Mouse (Mus musculus) urinary bladder, postnatal 25 days (tissue): ENCODE data around the gene Gm44965.
"Not testable (repeated sequence)": the region's sequence is repeated elsewhere in the genome, so short reads cannot be mapped to it uniquely, and the experiment has no call there.

Experiments used
- DNase-seq: peaks from one replicate; pipeline ENCODE4 v3.0.0; 2022; ENCODE audit warnings: low spot score

The Gm44965 gene

DNA sequence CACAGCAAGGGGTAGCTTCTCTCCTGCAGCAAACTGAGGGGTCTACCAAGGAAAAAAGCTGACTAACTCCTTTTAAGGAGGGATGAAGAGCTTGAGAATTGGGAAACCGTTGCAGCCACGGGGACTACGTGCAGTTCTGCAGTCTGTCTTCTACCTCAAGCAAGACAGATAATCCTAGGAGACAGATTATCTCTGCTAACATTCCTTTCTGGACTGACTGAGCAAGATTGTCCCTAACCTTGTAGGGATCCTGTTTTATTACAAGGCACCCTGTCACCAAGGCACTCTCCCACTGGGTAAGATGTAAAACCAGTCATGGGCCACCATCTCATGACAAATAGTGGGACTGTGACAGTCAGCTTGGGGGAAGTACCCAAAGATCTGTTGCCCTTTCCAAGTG lies 12.5 kb upstream of the Gm44965 start:
- no peak for DNase-seq

DNA sequence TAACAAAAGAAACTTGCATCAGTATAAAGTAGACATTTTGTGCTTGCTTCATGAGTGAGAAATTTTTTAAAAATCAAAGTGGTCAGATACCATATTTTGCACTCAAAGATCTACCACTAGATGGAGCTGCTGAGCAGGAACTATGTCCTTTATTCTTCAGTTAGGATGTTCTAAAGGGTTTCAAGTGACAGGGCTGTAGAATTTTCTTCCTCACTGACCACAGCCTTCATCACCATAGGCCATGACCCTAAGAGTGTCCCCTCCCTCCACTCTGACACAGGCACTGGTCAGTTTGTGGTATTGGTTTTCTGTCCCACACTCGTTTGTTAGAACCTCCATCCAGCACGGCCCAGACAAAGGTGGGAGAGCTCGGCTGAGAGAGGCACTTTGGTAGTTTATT lies 11.7 kb upstream of the Gm44965 start:
- no peak for DNase-seq

- no peak for DNase-seq
Measured at GRCm38 (mm10) chr6:48589194-48589750, 4.5 kb upstream of the Gm44965 start, which contains the start of gene Gm45021. Gene Gm45021, plus strand, starts transcription at chr6:48589610.

- DNase-seq: no peak
Measured at GRCm38 (mm10) chr6:48591221-48591845, 2.4 kb upstream of the Gm44965 start.

GRCm38 (mm10) chr6:48591871-48592270 lies 1.9 kb upstream of the Gm44965 start:
- no peak for DNase-seq

- DNase-seq: peak; percentile 43
Measured at GRCm38 (mm10) chr6:48594043-48594738, 450 bp downstream of the Gm44965 start.

- DNase-seq: no peak
Measured at GRCm38 (mm10) chr6:48595278-48595677, 1.5 kb downstream of the Gm44965 start.

DNA sequence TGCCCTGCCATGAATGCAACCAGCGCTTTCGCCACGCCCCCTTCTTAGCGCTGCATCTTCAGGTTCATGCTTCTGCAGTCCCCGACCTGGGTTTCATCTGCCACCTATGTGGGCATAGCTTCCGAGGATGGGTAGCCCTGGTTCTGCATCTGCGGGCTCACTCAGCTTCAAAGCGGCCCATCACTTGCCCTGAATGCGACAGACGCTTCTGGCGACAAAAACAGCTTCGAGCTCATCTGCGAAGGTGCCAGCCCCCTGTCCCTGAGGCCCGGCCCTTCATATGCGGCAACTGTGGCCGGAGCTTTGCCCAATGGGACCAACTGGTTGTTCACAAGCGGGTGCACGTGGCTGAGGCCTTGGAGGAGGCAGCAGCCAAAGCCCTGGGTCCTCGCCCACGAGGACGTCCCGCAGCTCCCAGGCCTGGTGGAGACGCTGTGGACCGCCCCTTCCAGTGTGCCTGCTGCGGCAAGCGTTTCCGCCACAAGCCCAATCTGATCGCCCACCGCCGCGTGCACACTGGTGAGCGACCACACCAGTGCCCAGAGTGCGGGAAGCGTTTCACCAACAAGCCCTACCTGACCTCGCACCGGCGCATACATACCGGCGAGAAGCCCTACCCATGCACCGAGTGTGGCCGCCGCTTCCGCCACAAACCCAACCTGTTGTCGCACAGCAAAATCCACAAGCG lies 2.9 kb downstream of the Gm44965 start:
- no peak for DNase-seq

- no peak for DNase-seq
Measured at GRCm38 (mm10) chr6:48597233-48597625, 3.5 kb downstream of the Gm44965 start.

DNA sequence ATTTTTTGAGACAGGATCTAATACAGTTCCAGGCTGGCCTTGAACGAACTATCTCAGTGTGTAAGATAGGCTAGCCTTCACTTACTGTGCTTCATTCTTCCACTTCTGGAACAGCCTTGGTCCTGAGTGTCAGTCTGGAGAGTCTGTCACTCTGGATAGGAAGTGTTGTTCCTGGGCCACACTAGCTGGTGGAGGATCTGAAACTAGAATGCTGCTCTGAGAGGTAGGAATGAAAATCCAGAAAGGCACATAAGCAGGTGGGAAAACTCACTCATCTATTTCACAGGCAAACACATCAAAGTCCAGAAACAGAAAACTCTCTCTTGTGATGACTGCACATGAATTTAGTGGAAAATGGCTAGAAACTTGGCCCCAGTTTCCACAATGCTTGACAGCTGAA lies 6.9 kb downstream of the Gm44965 start:
- DNase-seq: no peak

DNA sequence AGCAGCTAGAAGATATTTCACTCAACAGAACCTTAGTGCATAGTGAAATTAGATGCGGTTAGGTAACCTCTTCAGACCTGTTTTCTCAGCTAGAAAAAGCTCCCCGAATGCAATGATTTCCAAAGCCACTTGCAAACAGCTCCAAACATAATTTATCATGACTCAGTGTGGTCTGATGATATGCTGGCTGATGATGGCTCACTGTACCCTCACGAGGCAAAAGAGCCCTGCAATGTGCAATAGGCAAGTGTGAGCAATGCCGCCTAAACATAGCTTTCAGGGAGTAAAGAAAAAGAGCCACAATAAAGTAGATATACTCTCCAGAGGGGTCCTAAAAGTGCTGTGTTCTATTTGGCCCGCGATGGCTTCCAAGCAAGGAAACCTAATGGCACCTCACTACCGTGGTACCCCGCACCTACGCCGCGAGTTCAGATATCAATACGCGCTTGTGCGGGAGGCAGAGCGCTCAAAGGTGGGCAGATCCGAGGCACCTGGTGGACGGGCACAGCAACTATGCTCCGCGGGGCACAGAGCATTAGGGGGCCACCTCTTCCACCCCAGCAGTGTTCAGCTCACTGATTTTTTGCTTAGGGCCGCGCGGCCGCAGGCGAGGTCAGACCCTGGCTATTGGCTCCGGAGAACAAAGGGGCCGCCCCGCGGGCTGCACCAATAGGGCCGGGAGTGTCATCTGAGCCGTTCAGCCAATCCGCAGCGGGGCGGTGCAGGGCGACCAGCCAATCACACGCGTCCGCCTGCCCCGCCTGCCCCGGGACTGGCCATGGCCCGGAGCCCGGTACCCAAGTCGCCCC lies 7.7 kb downstream of the Gm44965 start, which contains the start of gene Zfp775:
TSS of gene Zfp775 (plus strand) at position 793 of the 809 bp plus-strand sequence.
- peak; percentile 92 for DNase-seq

- peak; percentile 27 for DNase-seq
Measured at GRCm38 (mm10) chr6:48602080-48602741, 8.5 kb downstream of the Gm44965 start.

DNA sequence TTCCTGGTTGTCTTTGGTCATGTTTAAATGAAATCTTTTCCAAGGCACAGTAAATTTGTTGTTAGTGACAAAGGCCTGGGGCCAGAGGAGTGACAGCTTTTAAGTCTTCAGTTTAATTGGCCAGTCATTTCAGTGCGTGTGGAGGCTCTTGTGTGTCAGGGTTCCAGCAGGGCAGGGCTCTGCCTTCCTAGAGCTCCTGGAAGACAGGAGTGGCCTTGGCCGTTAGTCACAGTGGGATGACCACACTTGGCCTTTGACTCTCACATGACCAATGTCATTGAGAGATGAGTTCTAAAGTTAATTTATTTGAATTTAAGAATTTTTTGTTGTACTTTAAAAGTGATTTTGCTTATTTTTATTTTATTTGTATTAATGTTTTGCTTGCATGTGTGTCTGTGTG lies 14.4 kb downstream of the Gm44965 start:
- no peak for DNase-seq

DNA sequence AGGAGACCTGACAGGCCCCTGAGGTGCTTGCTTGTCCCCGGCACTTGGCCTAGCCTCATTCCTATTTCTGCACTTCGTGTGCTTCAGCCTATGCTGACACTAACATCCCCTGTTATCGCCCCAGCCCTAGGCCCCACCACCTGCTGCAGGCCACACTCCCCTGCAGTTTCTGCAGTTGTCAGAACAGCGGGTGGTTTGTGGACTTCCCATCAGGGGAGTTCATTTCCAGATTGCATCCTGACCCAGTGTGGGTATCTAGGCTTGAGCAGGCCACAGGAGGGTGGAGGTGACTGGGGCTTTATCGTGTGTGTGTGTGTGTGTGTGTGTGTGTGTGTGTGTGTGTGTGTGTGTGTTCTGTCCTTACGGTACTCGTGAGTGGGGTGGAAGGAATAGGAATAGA lies 15.8 kb downstream of the Gm44965 start:
- DNase-seq: no peak

DNA sequence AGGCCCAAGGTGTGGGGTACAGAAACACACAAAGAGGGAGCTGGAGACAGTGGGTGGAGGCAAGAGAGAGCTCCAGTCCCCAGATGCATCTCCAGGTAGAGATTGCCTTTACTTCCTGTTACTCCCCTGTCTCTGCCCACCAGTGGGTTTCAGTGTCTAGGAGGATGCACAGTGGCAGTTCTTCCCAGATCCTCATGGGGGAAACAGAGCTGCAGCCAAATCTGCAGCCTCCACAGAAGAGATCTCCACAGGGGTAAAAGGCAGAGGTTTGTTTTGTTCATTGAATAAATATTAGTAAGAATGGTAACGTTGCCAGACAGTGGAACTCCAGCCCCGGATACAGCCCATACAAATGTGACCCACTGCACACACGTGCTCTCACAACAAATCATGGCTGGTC lies 16.9 kb downstream of the Gm44965 start:
- DNase-seq: no peak

DNA sequence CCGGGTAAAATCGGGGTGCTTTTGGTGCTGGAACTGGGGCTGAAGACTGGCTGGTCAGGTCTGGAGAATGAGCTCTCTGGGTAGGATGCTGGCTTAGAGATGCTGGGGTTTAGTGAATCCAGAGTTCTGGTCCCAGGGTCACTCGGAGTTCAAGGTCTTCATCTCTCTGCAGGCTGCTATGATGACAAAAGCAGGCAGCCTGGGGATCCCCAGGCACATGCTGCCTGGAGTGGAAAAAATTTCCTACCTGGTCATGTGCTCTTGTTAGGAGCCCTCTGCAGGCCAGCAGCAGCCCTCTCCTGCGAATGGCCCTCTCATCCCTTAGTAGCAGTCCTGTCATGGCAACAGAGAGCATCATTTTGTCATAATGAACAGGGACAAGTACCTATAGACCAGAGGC lies 19.7 kb downstream of the Gm44965 start:
- no peak for DNase-seq

DNA sequence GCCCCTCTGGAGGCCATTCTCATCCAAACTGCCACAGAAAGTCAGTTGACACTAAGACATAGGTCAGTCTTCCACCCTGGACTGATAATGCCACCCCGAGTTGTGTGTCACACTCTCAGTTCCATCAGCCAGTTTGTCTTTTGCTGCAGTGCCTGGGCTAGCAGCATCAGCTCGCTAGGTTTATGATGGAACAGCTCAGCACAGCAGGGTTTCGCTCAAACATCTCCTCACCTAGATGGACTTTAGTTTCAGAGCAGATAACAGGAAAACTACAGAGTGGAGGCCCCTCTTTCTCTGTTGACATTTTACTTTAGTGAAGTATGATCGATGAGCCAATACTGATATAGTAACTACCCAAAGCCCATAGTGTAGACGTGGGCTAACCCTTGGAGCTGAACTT lies 21.0 kb downstream of the Gm44965 start:
- no peak for DNase-seq

- no peak for DNase-seq
Measured at GRCm38 (mm10) chr6:48620031-48620430, 26.3 kb downstream of the Gm44965 start.

GRCm38 (mm10) chr6:48622186-48622843 lies 28.6 kb downstream of the Gm44965 start:
- DNase-seq: not testable (repeated sequence)

DNA sequence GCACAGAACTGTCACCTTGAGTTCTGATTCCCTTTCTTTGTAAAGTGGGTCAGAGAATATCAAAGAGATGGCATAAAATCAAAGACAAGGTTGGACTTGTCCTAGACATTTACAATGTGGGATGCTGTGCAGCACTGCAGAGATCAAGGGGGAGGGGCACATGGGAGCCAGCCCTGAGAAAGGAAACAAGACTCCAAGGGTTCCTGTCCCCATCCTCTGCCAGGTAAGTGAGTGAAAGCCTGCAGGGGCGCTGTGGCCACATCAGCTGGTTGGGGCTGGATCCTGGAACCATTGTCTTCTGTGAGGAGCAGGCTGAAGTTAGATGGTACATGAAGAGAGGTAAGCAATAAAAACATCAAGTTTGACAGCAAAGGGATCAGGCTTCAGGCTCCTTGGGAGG lies 29.7 kb downstream of the Gm44965 start:
- no peak for DNase-seq

- no peak for DNase-seq
Measured at GRCm38 (mm10) chr6:48626464-48626863, 32.7 kb downstream of the Gm44965 start, which contains the start of gene AI854703. Gene AI854703, plus strand, starts transcription at chr6:48626764.
